Comparison of ENCODE assay signal across 8 mouse cellular contexts in genomic region chr1:166360157-166360855, GRCm38 (mm10). TPM values are rescaled to one million over a fixed set of nuclear protein-coding genes. Genes with fewer than 3 reads are reported as not detected.
A peak's percentile ranks its signal among the peaks of the same experiment; 100 is the strongest.
DNase-seq lines count a peak whose midpoint lies in the region; ATAC-seq lines count a peak whose summit lies in the region.

No protein-coding gene starts in this region.

- no peaks in the 10 kb centered on the region for H3K27me3 ChIP-seq in hindbrain, embryonic 16.5 days (replicated peaks; ENCODE audit: control insufficient read depth, insufficient read depth, low read length)

- no peaks in the 10 kb centered on the region for H3K36me3 ChIP-seq in hindbrain, embryonic 16.5 days (ENCODE audit: control insufficient read depth, insufficient read depth, low read length)

- no peaks in the 10 kb centered on the region for H3K4me1 ChIP-seq in hindbrain, embryonic 16.5 days (ENCODE audit: control insufficient read depth, insufficient read depth, low read depth, low read length)

- H3K4me3 ChIP-seq in hindbrain, embryonic 16.5 days (ENCODE audit: low read length), result no peak overlapping the region

- no peaks in the 10 kb centered on the region for H3K9me3 ChIP-seq in hindbrain, embryonic 16.5 days (ENCODE audit: control insufficient read depth, low read length)

- H3K4me2 ChIP-seq in hindbrain, embryonic 16.5 days (ENCODE audit: low read length), result no peak overlapping the region

- WGBS in hindbrain, embryonic 16.5 days, result 25% methylated on average over 14 of the region's 14 CpGs

- H3K27ac ChIP-seq in hindbrain, embryonic 16.5 days (ENCODE audit: low read depth, low read length), result no peak overlapping the region

- no peak overlapping the region for H3K9ac ChIP-seq in hindbrain, embryonic 16.5 days (ENCODE audit: low read depth, low read length)

- peak; percentile 72 for DNase-seq in Muller cell, postnatal 12 days (ENCODE audit: inconsistent ontology term)
- peak; percentile 87 for DNase-seq in cerebellum, adult 9-11 months
- peak; percentile 66 to 95 for DNase-seq in frontal cortex, adult 2 months (ENCODE audit: extremely low spot score in 1 of 2, low spot score in 1 of 2)
- DNase-seq in left cerebral cortex, adult 11 months (ENCODE audit: low spot score), result peak; percentile 73
- DNase-seq in lung, postnatal 36 days, result peak; percentile 89
- peak; percentile 79 for DNase-seq in retina, embryonic 14.5 days (ENCODE audit: low spot score)
- DNase-seq in thymus, postnatal 36 days, result peak; percentile 77 to 83

- ATAC-seq in hindbrain, embryonic 16.5 days, result peak; percentile 93

RNA-seq across cellular contexts. Expression of gene Tada1, which starts 18.6 kb away (rescaled TPM):
- polyA plus RNA-seq in frontal cortex, adult 2 months (2012; rRNA removed), result 49.8 and 54.5 TPM in 2 replicates
- polyA plus RNA-seq in hindbrain, embryonic 16.5 days (2015; fragmentation: Nextera tagmentation; extraction: Ambion mirVana), result 73.8 and 77.8 TPM in 2 replicates

RNA-seq across cellular contexts. Expression of gene Pogk, which starts 49.4 kb away (rescaled TPM):
- 26.4 TPM in 2 replicates for polyA plus RNA-seq in frontal cortex, adult 2 months (2012; rRNA removed)
- polyA plus RNA-seq in hindbrain, embryonic 16.5 days (2015; fragmentation: Nextera tagmentation; extraction: Ambion mirVana), result 26.8 and 37.3 TPM in 2 replicates
